Mouse (Mus musculus) kidney, adult 11 months (tissue): Measurements from ENCODE around the gene Sdr9c7.
A peak's percentile ranks its signal among the peaks of the same experiment; 100 is the strongest.
"Not testable (repeated sequence)": the region's sequence is repeated elsewhere in the genome, so short reads cannot be mapped to it uniquely, and the experiment has no call there.

Source experiments
- DNase-seq: peaks from one replicate; pipeline ENCODE4 v3.0.0; 2022

The Sdr9c7 gene

DNA sequence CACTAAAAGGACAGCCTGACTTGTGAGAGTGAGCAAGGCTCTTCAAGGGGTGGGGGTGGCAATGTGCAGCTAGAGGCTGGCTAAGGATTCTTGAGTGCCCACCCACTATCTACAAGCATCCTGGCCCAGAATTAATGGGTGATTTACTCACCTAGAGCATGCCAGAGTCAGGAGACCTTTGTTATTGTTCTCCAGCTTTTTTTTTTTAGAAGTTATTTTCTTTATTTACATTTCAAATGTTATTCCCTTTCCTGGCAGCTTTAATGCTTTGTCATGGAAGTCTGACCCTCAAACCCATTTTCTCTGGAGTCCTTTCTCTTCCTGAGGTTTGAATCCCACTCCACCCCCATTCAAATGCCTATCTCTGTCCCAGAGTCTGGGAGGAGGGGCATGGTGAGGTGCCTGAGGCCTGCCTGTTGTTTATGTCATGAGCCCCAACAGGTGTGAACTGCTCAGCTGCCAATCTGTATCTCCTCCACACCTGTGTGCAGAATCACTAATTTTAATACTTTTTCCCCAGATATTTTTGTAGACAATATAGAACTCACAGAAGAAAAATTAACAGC lies 9.2 kb downstream of the Sdr9c7 start:
- no peak for DNase-seq

DNA sequence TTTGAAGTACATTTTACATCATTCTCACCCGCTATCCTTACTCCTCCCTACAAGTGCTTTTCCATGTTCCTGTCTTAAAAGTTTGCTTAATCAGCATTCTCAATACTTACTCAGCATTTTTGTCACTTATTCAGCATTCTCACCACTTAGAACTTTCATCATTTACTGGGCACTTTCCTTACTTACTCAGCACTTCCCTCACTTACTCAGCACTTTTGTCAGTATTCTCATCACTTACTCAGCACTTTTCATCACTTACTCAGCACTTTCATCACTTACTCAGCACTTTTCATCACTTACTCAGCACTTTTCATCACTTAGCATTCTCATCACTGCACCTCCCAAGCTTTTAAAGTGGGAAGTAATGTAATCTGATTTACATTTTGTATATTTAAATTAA lies 17.3 kb downstream of the Sdr9c7 start:
- no peak for DNase-seq

DNA sequence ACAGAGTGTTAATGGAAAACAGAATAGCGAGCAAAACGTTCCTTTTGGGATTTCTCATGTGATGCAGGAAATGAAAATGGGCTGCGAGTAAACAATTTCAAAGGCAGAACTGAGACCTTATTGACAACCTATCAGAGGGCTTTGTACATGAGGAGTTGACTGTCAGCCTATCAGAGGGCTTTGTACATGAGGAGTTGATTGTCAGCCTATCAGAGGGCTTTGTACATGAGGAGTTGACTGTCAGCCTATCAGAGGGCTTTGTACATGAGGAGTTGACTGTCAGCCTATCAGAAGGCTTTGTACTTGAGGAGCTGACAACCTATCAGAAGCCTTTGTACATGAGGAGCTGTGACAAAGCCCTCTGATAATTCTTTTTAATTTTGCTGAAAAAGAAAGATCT lies 18.9 kb downstream of the Sdr9c7 start:
- DNase-seq = not testable (repeated sequence)

DNA sequence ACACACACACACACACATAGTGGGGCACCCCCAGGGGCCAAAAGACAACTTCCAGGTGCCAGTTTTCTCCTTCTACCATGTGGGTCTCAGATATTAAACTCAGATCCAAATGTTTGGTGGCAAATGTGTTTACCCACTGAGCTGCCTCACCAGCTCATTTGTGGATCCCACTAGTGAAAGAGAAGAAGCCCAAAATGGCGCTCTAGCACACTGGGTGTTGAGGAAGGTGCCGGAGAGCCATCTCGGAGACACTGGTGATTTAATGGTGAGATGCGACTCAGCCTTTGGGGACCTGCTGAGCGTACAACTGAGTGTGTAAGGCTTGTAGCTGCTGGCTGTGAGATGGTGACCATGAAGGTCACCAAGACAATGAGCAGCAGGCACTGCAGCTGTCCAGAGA lies 19.3 kb downstream of the Sdr9c7 start:
- no peak for DNase-seq

DNA sequence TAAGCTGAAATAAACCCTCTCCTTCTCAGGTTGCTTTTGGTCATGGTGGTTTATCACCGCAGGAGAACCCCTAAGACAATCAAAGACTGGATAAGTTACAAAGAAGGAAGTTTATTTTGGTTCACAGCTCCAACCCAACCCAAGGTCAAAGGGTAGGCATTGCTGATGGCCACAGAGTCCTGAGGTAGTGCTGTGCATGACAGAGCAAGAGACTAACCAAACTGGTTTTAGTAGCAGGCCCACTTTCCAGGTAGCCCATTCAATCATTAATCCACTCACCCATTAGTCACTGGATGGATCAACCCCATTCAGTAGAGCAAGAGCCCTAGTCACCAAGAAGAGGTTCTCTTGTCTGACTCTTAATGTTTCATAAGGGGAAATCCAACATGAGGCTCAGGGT lies 23.9 kb downstream of the Sdr9c7 start:
- DNase-seq = peak; percentile 9

DNA sequence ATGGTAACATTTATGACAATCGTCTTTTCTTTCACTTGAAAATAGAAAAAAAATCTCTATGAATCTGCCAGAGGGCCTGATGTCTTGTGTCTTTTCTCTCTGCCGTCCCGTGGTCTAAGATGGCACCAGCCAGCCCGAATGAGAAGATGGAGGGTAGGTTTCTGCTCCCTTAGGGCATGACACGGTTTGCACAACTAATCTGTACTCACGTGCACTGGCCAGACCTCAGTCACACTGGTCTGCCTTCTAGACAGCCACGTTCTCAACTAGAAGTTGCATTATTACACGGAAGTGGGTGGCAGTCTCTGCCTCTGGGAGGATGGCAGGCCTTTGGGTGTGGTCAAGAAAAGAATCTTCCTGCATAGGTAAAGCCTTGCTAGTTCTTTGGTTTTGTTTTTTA lies 24.7 kb downstream of the Sdr9c7 start:
- no peak for DNase-seq

DNA sequence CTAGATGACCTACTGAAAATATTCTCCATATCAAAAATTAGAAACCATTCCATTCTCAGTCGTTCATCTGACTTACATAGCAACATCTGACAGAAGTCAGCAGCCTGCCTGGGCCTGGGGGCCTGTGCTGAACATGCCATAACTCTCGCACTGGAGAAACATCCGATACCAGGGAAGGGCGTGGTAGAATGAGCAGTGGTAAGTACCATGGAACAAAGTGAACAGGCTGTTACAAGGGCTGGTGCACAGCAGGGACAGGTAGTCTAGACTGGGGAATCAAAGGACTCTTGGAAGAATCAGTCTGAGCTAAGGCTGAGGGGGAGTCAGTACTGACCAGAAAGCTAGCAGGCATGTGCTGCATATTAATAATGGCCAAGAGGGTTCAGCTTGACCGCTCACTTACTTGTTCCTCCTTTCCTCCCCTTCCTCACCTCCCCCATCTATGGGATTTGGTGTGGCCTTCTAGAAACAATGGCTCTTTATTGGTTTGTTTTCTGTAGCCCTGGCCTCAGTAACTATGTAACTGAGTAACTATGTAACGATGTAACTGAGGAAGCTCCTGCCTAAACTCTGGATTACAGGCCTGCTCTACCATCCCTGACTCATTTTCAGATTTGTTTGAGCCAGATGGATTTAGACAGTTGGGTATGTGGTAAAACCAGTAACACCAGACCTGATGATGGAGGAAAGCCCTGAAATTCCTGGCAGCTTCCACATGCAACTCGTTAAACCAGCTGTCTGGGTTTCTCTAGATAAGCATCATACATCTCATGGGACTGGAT lies 26.5 kb downstream of the Sdr9c7 start:
- DNase-seq = no peak

DNA sequence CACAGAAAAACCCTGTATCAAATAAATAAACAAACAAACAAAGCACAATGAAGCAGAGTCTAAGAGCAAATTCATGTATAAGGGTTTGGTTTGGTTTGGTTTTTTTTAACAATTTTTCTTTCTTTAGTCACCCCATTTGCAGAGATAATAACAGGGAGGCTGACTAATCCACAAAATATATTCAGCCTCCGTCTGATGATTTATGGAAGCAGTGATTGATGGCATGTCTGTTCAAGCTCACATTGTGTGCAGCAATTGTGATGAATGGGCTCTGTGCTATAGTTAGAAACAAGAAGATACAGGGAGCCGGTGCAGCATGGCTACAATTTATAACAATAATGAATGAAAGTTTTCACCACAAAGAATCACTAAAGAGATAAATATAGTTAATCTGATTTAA lies 29.4 kb downstream of the Sdr9c7 start:
- no peak for DNase-seq

DNA sequence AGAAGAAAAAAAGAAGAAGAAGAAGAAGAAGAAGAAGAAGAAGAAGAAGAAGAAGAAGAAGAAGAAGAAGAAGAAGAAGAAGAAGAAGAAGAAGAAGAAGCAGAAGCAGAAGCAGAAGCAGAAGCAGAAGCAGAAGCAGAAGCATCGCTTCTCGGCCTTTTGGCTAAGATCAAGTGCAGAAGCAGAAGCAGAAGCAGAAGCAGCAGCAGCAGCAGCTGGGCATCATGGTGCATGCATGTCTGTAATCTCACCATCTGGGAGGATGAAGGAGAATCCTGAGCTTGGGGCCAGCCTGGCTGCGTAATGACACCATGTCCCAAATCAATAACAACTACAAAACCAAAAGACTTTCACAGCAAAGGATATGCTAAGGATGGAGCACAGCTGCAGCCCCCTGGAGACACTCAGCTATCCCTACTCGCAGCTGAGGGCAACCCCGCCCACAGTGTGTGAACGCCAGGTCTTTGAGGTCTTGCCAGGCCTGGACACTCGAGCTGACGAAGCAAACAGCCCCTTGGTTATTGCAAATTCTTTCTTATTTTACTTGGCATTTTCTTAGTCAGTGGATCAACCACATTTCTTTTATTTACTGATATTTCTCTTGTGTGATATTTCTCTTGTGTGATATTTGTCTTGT lies 34.1 kb downstream of the Sdr9c7 start:
- DNase-seq = no peak

DNA sequence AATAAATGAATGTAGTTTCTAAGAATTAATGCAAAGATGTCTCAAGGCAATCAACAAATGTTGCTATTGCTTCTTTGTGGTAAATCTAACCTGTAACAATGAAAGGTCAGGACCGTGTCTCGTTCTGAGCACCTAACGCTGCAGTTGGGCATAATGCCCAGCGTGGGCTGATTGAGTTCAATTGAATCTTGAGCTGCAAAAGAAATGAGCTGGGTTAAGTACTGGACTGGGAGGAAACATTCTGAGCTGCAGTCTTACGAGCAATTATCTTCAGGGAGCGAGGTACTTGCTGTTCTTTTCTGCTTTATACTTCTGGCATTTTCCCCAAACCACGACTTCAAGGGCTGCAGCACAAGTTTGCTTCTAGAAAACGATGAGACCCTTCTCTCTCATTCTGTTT lies 38.0 kb downstream of the Sdr9c7 start:
- peak; percentile 7 for DNase-seq

DNA sequence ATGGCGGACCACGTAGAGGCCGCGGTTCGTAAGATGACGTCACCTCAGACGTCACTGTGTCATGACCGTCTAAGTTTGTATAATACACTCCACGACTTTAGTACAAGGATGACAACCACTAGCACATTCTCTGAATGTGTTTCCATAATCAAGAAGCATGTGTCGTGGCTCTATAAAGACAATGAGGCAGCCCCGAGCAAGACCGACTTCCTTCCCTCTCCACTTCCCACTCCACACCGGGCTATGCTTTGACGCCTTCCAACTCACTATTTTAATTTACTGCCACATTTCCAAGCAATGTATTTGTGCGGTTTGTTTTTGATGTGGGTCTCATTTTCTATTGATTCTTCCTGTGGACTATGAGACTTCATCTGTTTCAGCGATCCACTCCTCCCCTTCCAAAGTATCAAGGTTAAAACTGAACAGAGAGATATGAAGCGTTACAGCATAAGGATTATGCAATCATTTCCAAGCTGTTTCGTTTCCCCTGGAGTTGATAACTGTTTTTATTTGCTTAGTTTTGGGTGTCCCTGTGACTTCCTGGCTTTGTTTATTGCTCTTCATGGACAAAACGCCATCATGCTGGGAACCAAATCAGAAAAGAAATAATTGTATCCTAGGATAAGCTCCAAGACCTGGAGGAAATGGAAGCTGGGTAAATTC lies 38.6 kb downstream of the Sdr9c7 start:
- DNase-seq = no peak

DNA sequence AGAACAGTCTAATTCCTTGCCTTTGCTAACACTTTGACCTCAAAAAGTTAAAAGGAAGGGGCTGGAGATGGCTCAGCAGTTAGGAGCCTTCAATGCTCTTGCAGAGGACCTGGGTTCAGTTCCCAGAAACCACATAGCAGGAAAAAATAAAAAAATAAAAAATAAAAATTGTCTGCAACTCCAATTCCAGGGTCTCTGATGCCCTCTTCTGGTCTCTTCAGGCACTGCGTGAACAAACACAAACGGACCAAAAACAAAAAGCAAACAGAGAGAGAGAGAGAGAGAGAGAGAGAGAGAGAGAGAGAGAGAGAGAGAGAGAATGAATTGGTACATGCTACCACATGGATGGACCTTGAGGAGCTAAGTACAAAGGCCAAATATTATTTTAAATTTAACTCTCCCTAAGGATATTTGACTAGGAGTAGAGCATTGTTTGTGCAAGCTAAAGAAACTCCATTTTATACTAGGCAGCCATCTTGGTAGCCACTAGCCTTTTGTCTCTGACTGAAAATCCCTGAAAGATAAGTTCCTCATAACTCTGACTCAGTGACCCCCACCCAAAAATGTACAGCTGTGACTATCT lies 39.2 kb downstream of the Sdr9c7 start:
- peak; percentile 31 for DNase-seq

DNA sequence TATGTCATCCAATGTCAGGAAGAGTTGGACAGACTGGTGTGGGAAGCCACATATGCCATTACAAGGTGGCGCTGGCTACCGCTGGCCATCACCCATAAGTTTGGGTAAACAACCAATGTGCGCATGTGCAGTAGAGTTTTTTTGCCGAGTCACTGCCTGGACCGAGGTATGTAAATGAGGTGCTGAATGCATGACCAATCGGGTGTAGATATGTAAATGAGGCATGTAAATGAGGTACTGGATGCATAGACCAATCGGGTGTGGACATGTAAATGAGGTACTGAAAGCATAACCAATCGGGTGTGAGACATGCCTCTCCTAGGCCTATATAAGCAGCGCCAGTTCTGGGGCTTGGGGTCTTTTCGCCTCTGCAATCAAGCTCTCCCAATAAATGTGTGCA lies 41.3 kb downstream of the Sdr9c7 start:
- DNase-seq = not testable (repeated sequence)

DNA sequence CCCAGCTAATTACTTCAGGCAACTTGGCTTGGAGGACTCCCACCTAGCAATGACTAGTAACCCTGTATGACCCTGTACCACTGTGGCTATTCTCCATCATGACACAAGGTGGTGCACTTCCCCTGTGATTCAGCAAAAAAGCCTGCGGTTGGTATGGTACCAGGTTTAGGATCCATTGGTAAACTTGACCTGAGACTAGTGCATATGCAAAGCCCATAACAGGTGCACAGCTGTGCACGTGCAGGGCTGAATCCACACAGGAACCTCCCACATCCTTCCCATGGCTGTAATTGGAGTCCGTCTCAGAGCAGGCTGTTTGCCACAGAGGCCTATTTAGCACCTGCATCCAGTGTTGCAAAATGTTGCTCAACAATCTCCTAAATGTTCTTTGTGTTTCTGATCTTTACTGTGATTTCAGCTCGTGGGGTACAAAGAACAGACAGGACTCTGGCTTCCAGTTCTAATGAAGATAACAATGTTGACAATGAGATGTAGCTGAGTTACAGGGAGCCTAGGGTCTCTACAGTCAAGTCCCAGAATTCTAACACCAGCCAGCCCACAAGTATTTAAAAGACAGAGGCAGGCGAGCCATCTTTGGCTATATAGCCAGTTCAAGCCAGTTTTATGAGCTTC lies 47.2 kb downstream of the Sdr9c7 start:
- DNase-seq = peak; percentile 32

DNA sequence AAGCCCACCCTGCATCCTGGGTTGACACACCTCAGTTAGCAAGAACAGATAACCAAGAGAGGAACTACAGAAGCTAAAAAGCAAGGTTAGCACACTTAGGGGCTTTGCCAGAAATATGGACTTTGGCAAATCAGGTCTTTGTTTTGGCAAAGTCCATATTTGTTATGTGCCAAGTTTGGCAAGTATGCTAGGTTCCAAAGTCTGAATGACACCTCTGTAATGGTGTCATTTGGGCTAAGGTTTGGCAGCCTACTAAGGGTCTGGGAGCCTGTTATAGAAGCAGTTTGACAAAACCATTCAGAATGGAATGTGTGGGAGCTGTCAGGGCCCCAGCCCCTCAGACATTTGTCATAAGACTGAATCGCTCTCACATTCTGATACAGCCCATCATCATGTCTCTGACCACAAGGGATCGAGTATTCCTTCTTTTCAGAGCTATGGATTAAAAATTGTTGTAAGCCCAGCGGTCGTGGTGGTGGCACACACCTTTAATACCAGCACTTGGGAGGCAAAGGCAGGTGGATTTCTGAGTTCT lies 51.3 kb downstream of the Sdr9c7 start:
- peak; percentile 49 for DNase-seq

DNA sequence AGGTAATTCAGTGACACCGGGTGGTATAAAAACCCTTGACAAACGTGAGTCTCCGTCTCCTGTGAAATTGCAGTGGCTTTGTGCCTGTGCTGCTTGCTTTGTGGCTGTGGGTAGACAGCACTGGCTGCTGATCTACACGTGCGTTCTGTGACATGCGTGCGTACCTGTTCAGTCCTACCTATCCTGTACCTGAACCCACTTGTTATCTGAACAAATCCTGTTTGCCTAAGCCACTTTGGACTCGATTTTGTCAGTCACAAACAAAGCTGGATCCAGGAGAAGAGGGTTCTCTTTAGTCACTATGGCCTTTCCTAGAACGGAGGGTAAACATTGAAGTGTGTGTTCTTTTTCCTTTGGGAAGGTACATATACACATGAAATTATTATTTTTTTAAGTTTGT lies 53.1 kb downstream of the Sdr9c7 start:
- no peak for DNase-seq

DNA sequence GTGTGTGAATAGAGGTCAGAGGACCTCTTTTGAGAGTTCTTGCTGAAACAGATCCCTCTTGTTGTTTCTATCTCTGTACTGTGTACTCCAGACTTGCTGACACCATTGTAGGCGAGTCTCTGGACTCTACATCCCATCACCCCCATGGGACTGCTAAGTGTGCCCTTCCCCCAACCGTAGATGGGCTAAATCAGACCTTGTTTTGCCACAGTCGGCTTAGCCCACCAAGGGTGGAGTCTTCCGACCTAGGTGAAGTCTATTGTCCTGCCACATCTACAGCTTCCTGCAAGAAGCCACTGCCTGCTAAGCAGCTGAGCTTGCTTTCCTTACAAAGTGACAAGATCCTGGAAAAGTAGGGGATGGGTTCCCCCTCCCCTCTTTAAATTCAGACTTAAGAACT lies 53.5 kb downstream of the Sdr9c7 start:
- DNase-seq = peak; percentile 8

DNA sequence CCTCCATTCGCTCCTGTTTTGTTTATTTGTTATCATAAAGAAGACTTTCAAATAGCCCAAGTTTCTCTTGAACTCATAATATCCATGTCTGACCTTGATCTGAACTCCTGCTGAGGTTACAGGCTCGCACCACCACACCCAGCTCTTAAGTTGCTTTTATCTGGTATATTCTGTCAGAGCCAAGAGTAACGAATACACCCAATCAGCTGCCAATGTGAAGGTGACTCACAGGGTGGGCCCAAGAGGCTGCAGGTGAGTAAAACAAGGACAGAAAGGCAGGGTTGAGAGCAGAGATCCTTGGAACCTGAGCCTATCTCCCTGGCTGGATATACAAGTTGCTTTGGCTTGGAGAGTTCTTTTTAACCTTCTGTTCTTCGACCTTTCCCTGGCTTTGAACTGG lies 56.7 kb downstream of the Sdr9c7 start:
- no peak for DNase-seq

DNA sequence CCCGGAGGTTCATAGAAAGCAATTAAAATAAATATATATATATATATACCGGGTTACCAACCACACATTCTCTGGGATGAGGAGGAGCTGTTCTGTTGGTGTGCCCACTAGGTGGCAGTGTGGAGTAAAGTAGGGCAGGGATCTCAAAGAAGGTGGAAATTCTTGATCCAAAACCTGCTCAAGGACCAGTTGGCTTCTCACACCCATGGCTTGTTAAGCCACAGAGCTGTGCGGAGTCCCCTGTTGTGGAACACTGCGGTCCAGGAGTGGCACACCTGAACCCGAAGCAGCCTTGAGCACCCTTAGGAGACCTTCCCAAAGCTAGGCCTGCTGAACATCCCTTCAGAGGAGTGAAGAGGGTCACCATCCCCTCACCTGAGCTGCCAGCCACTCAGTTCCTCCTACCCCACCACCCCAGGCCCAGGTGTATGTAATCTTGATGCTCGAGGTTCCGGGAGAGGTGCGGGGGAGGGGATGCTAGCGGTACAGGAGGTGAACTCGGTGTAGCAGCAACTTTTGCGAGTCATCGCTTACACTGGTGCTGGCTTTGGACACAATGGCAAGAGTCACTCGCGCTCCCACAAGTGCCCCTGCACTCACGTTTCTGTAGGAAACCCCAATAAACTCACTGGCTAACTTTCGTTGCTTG lies 58.0 kb downstream of the Sdr9c7 start:
- DNase-seq = peak; percentile 41

DNA sequence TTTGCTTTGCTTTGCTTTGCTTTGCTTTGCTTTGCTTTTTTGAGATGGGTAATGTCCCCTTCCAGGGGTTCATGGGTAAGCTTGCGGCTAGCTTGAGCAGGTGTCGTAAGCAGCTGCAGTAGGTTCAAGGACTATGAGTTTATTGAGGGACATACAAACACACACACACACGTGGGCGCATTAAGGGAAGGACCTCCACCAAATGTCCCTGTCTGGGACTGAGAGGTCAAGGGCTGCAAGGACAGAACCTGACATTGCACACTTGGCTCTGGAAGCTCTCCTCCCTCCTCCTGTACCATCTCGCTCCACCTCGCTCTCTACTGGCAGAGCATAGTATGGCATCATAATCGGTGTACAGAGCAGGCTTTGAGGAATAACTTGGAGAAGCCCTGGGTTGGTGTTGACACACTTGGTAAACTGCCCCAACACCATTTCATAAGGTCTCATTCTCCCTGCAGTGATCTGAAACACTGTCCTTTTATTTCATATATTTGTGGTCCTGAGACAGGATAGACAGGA lies 60.9 kb downstream of the Sdr9c7 start:
- DNase-seq = no peak
